Mouse (Mus musculus) E14TG2a.4 (cell line): ENCODE measurements around the gene Gm45713.

ENCODE experiments used
- CTCF ChIP-seq: conservative IDR thresholded peaks from 2 replicates; pipeline ENCODE4 v1.5.1; 2014; ENCODE audit warnings: low read length
- POU5F1 ChIP-seq: IDR thresholded peaks from 2 replicates; pipeline ENCODE4 v1.6.1; 2014; ENCODE audit warnings: low read length, borderline replicate concordance

DNA sequence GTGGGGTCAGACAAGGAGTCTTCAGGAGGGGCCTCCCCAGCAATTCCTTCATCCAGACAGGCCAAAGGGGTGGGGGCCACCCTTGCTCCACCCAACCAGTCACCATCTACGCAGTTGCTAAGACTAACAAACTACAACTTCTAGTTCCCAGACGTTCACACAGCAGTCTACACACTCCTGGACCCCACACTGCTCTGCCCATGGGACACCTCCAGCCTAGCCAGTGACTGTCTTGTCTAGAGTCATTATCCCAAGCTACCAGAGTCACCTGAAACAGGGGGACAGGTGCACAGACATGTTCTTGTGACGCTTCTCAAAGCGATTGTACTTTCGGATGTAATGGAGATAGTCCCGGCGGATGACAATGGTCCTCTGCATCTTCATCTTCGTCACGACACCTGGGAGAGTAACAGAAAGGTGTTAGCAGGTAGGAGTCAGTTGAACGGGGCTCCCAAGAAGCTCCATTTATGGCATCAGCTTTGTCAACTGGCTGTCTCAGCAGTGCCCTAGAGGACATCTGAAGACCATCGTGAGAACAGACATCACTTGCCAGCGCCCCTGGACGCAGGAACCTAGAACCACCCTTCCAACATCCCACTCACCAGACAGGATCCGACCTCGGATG, 13.4 kb downstream of the Gm45713 start:
- no peak for TF ChIP-seq CTCF
- no peak for TF ChIP-seq POU5F1
